Mouse (Mus musculus): Measurements from ENCODE around the gene Kcnj15.

GRCm38 (mm10) chr16:95342030-95342429 lies 84.7 kb downstream of the Kcnj15 start:
- TF ChIP-seq CTCF (IDR thresholded peaks at IDR 0.05; ENCODE audit: borderline replicate concordance, insufficient read depth, low read length) (no peak), POLR2A (IDR thresholded peaks at IDR 0.05; ENCODE audit: low read depth, low read length) (no peak)
